Mouse (Mus musculus): ENCODE data around the gene Retreg2.

DNA sequence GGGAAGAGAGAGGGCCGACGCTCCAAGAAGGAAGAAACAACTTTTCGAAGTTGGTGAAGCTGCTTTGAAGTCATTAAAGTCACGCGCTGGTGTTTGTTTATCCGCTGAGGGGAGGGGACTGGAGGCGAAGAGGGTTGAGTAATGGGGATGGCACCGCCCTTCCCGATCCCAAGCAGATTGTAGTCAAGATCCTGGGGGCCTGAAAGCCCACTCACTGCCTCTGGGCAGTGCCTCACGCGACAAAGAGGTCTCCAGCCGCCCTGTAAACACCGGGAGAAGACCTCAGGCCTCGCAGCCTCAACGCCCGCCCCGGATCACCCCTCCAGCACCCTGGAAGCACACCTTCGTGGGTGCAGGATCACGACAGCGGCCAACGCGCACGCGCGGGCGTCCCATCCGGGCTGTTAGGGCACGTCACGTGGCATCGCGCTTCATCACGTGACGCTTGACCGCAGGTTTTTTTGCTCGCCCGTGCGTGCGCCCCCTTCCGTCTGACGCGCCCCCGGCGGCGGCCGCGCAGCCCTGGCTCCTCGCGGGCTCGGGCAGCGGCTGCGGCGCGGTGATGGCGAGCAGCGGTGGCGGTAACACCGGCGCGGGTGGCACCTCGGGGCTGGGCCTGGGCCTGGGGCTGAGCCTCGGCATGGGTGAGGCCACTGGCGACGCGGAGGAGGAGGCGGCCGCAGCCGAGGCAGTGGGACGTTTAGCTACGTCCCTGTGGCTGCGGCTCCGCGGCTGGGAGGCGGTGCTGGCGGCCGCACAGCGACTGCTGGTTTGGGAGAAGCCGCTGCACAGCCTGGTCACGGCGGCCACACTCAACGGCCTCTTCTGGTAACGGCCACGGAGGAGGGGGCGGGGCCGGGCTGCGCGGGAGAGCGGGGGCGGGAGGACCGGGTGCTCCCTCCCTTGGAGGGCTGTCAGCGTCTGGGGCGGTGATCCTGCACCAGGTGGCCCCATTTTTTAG, at the start of gene Retreg2, which contains the start of gene Cnppd1:
- TF ChIP-seq CTCF (IDR thresholded peaks at IDR 0.05; ENCODE audit: control insufficient read depth, insufficient read depth, low read length) (peak; percentile 67), POLR2A (IDR thresholded peaks at IDR 0.05; ENCODE audit: borderline replicate concordance, control insufficient read depth, low read depth, low read length) (peak; percentile 93)

Data from bone marrow, adult 2 months (tissue).